Mouse (Mus musculus) embryonic facial prominence, embryonic 12.5 days (tissue): ENCODE measurements around the gene Armh3. TPM values are rescaled to one million over a fixed set of nuclear protein-coding genes. Genes with fewer than 3 reads are reported as not detected.

ENCODE experiments used
- ATAC-seq: fragments of 200-750 bp; cut with Nextera tagmentation; 2 replicates; pipeline ENCODE4 v1.8.0; 2017; ENCODE audit not compliant: insufficient number of reproducible peaks, insufficient read depth, low FRiP score, low TSS enrichment
- H3K27ac ChIP-seq: fragments of 300-500 bp; sonication (generic); 2 replicates; pipeline ENCODE4 v1.5.1; 2016; ENCODE audit warnings: mild to moderate bottlenecking
- H3K27me3 ChIP-seq: fragments of 300-500 bp; sonication (generic); 2 replicates; pipeline ENCODE4 v1.6.1; 2016; ENCODE audit warnings: mild to moderate bottlenecking, moderate library complexity
- H3K36me3 ChIP-seq: fragments of 300-500 bp; sonication (generic); 2 replicates; pipeline ENCODE4 v1.6.1; 2016; ENCODE audit warnings: mild to moderate bottlenecking
- H3K4me1 ChIP-seq: fragments of 300-500 bp; sonication (generic); 2 replicates; pipeline ENCODE4 v1.6.1; 2016
- H3K4me2 ChIP-seq: fragments of 300-500 bp; sonication (generic); replicated peaks from 2 replicates; pipeline ENCODE4 v1.6.1; 2016; ENCODE audit warnings: mild to moderate bottlenecking, moderate library complexity
- H3K4me3 ChIP-seq: fragments of 300-500 bp; sonication (generic); 2 replicates; pipeline ENCODE4 v1.5.1; 2016; ENCODE audit warnings: mild to moderate bottlenecking
- H3K9ac ChIP-seq: fragments of 300-500 bp; sonication (generic); 2 replicates; pipeline ENCODE4 v1.6.1; 2016; ENCODE audit warnings: mild to moderate bottlenecking, moderate library complexity
- H3K9me3 ChIP-seq: fragments of 300-500 bp; sonication (generic); 2 replicates; pipeline ENCODE4 v1.6.1; 2016; ENCODE audit warnings: mild to moderate bottlenecking, moderate library complexity
- WGBS: fragments of 180-500 bp; shearing (Covaris S2); methylation state at CpG from one replicate; pipeline ENCODE4 v1.1.7; 2016; 5-methylcytosine and 5-hydroxymethylcytosine counted together
- polyA plus RNA-seq: library from polyadenylated mRNA; unstranded; fragments of >200 nt; fragmentation: Nextera tagmentation; extraction: Ambion mirVana; gene quantifications from 2 replicates; pipeline ENCODE4 v1.2.1, GENCODE M21; 2016

The Armh3 gene
- polyA plus RNA-seq, result 20.0 and 21.5 TPM in 2 replicates

DNA sequence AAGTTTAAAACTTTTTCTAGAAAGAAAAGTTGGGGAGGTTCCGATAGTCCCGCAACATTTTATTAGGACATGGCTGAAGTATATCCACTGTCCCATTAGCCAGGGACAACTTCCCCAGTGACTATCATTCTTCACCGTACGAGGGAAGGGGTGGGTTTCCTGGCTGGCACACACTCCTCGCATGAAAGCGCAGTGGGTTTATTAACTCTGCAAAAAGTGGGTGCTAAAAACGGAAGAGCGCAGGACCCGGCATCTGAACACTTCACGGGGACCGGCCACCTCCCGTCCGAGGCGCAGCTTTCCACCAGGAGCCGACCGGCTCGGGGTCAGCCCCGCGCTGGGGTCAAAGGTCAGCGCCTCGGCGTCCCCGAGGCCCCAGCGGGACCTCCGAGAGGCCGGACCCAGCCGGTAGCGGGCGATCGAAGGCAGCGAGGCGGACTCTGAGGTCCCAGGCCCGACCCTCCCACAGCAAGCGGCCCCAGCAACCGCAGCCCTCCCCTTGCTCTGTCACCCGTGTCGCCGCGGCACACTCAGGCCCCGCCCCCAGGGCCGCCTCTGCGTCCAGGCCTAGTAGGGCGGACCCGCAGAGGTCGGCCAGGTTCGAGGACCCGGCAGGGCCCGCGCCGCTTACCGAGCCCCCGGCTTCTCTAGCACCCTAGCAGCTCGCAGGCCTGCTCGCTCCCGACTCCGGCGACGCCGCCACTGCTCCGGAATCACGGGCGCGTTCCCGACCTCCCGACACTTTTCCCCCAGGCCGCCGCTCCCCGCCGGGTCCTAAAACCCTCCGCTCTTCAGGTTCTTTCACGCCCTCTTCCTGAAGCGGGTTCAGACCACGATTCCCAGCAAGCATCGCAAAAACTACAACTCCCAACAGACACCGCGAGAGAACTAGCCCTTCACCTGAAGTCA is at the start of gene Armh3:
Gene Armh3, minus strand, starts transcription at position 704 of the 909 bp plus-strand sequence.
- Histone ChIP-seq H3K27me3 (no peaks in the 10 kb centered on the region), H3K4me2 (peak within 1 kb of the TSS; percentile 56), H3K4me1 (peaks cover 3% of the 10 kb centered on the region; the same call in 1 of the 2 replicates), H3K36me3 (no peaks in the 10 kb centered on the region), H3K4me3 (peak within 1 kb of the TSS; percentile 91), H3K9me3 (no peaks in the 10 kb centered on the region), H3K9ac (peak within 1 kb of the TSS; percentile 91), H3K27ac (peak within 1 kb of the TSS; percentile 94)
- ATAC-seq, result peak; percentile 87
- WGBS, result 1% methylated on average over 76 of the region's 76 CpGs

DNA sequence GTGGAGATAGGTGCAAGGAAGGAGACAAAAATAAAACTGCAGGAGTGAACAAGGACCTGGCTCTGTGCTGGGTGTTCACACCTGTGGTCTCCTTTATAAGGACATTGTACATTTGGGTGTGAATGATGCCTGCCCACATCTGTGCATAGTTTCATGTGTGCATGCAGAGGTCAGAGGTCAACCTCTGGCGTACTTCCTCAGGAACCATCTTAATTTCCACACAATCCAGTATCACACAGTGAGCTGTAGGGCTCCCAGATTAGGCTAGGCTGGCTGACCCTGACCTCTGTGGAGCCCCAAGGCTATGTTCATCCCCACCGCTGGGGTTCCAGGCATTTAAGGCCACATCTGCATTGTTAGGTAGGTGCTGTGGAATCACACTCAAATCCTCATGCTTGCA is 49.1 kb upstream of the Armh3 start:
- WGBS, result 23% methylated on average over 2 of the region's 2 CpGs
- Histone ChIP-seq H3K9me3 (no peaks in the 10 kb centered on the region), H3K4me2 (no peak overlapping the region), H3K27me3 (no peaks in the 10 kb centered on the region), H3K4me3 (no peak overlapping the region), H3K27ac (no peak overlapping the region), H3K36me3 (no peaks in the 10 kb centered on the region), H3K9ac (no peak overlapping the region), H3K4me1 (peaks cover 29% of the 10 kb centered on the region)
- no peak for ATAC-seq

DNA sequence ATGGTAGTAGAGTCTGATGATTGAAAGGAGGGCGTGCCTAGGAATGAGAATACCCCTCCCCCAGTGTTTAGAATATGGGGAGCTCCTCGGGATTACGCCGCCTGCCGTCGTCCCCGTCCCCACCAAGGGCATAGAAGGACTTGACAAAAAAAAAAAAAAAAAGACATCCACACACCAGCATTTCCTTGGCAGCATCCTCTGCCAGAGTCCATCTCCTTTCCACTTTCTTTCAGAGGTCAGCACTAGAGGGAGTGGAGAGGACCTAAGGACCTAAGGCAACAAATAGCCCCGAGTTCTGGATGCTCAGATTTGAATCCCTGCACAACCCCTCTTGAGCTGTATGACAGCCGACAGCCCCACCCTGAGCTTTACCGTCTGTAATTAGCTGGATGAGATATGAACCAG is 48.3 kb upstream of the Armh3 start:
- no peaks in the 10 kb centered on the region for H3K27me3 ChIP-seq
- H3K27ac ChIP-seq, result peak overlapping the region; percentile 99
- ATAC-seq, result no peak
- H3K36me3 ChIP-seq, result no peaks in the 10 kb centered on the region
- WGBS, result 4% methylated on average over 10 of the region's 10 CpGs
- no peak overlapping the region for H3K9ac ChIP-seq
- peak overlapping the region; percentile 86 for H3K4me2 ChIP-seq
- no peak overlapping the region for H3K4me3 ChIP-seq
- H3K9me3 ChIP-seq, result no peaks in the 10 kb centered on the region
- peaks cover 37% of the 10 kb centered on the region for H3K4me1 ChIP-seq

DNA sequence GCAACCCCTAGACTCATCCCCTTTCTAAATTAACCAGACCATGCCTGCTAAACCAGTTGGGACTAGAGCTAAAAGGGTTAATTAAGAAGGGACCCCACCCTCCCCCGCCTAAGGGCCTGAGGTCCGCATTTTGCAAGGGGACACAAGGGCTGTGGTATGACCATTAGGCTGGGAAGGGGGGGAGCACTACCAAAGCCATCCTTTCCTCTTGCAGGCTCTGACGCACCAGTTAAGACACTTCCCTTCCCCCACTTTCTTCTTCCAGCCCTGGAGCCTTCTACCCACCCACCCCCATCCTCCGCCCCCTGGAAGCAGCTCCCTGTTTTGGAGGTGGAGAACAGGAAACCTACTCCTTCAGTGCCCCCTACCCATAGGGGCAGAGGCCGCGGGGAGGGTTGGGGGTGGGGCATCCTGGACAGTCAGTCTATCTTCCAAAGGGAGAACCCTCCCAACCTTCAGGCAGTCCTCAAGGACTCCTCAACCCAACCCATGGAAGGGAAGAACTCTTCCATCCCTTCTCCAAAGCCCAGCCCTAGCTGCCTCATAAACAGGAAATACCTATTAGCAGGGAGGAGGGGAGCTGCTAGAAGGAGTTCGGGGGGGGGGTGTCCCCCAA is 47.5 kb upstream of the Armh3 start:
- Histone ChIP-seq H3K36me3 (no peaks in the 10 kb centered on the region), H3K4me2 (peak overlapping the region; percentile 86)

DNA sequence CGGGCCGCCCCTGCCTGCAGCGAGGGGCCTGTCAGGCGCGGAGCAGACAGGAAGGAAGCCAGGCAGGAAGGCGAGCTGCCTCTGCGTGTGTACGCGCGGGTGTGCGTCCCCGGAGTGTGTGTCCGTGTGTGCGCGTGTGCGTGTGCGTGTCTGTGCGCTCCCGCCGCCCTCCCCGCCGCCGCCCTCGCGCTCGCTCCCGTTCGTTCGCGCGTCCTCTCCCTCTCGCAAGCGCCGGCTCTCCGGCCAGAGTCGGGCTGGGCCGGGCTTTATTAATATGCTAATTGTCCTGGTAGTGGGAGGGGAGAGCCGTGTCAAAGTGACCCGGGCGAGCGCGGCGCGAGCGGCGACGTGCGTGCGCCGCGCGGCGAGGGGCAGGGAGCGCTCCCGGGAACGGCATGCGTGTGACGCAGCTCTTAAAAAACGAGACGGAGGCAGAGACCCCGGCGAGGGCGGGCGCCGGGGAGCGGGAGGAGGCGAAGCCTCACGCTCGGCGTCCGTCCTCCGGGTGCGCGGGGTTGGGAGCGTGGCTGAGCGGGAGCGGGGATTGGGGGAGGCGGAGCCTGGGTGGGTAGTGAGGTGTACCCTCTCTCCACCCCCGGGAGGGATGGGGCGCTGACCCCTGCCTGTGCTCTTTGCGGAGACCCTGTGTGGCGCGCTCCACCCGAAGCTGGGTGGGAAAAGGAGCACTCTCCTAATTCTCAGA is 46.9 kb upstream of the Armh3 start, which contains the start of gene Ldb1:
Gene Ldb1, minus strand, starts transcription at position 222 of the 703 bp plus-strand sequence.
- H3K27ac ChIP-seq, result peak within 1 kb of the TSS; percentile 99
- no peaks in the 10 kb centered on the region for H3K36me3 ChIP-seq
- no peaks in the 10 kb centered on the region for H3K9me3 ChIP-seq
- H3K9ac ChIP-seq, result peak within 1 kb of the TSS; percentile 99
- peaks cover 52% of the 10 kb centered on the region for H3K4me1 ChIP-seq
- H3K4me2 ChIP-seq, result peak within 1 kb of the TSS; percentile 86
- peak within 1 kb of the TSS; percentile 94 for H3K4me3 ChIP-seq
- peak; percentile 48 for ATAC-seq
- no peaks in the 10 kb centered on the region for H3K27me3 ChIP-seq
- under 1% methylated on average over 78 of the region's 84 CpGs for WGBS

More for the DNA sequence above, 47.5 kb upstream of the Armh3 start:
- no peaks in the 10 kb centered on the region for H3K9me3 ChIP-seq
- H3K4me1 ChIP-seq, result peaks cover 45% of the 10 kb centered on the region
- WGBS, result 0% methylated on average over 7 of the region's 7 CpGs
- H3K4me3 ChIP-seq, result peak overlapping the region; percentile 94
- peak overlapping the region; percentile 99 for H3K27ac ChIP-seq
- peak; percentile 25; the same call in 1 of the 2 replicates for ATAC-seq
- H3K9ac ChIP-seq, result peak overlapping the region; percentile 99
- H3K27me3 ChIP-seq, result no peaks in the 10 kb centered on the region

DNA sequence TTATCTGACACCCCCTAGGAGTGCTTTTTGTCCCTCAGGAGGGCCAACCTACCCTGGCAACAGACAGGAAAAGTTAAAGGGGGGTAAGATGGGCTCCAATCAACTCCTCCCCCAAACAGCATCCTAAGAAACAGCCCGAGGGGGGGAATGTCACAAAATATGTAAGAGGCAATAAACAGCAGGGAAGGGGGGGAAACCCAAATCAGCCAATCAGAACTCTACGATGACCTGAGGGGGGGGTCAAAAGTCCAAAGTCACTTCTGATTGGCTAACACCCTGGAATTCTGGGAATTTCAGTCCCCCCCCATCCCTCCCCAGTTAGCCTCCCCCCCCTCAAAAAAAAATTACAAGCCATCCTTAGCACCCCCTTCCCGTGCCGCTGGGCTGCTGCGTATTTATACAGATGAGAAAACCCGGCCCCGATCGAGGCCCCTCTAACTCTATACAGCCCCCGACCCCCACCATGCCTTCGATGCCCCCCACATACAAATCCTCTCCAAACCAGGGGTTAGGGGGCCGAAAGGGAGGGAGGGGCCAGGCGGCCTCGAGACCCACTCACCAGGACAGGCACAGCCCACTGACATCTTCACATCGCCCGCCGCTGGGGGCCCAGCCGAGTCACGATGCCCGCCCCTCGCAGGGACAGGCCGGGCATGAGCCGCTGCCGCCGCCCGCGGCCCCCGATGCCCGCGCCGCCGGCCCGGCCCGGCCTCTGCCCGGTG is 46.1 kb upstream of the Armh3 start, which contains the start of gene Pprc1:
Gene Pprc1, plus strand, starts transcription at position 616 of the 722 bp plus-strand sequence.
- no peaks in the 10 kb centered on the region for H3K36me3 ChIP-seq
- peak within 1 kb of the TSS; percentile 99 for H3K27ac ChIP-seq
- peak within 1 kb of the TSS; percentile 94 for H3K4me3 ChIP-seq
- peak within 1 kb of the TSS; percentile 86 for H3K4me2 ChIP-seq
- H3K9ac ChIP-seq, result peak within 1 kb of the TSS; percentile 99
- H3K4me1 ChIP-seq, result peaks cover 56% of the 10 kb centered on the region
- ATAC-seq, result no peak
- H3K9me3 ChIP-seq, result no peaks in the 10 kb centered on the region
- no peaks in the 10 kb centered on the region for H3K27me3 ChIP-seq
- 1% methylated on average over 34 of the region's 34 CpGs for WGBS

DNA sequence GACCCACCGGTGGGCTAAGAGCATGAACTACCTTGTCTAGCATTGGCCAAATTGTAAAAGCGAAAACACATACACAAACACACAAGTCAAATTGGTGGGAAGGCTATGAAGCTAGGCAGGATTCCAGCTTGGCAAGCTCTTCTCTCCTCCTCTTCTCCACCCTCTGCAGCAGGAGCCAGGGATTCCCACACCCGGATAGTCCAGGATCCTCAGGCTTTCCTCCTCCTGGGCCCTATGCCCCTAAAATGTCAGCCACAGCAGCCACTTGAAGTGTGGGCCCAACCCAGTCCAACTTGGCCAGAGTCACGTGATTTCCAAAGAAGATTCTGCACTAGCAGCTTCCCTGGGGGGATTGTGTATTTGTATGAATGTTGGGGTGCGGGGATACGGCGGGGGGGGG is 45.1 kb upstream of the Armh3 start:
- H3K4me1 ChIP-seq, result peaks cover 56% of the 10 kb centered on the region
- WGBS, result 64% methylated on average over 7 of the region's 7 CpGs
- H3K4me3 ChIP-seq, result peak overlapping the region; percentile 94

DNA sequence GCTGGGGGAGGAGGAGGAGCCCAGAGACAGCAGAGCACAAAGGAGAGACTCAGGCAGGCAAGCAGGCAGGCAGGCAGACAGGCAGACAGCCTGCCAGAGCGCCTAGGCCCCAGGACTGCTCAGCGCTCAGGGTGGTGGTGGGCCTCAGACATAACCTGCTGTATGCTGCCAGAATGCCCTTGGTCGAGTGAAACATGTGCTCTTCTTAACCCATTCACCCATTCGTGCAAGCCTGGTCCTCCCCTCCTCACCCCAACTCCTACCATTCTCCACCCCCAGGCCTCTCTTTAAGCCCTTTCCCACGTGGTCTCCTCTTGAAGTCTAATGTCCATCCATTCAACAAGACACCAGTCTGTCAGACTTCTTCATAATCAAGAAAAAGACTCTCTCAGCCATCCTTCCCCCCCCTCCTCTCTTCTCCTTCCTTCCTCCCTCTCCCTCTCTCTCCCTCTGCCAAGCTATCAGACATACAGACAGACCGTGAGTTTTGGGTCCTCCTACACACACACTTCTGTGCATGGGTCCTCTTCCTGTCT is 44.3 kb upstream of the Armh3 start:
- H3K4me1 ChIP-seq, result peaks cover 62% of the 10 kb centered on the region
- H3K9me3 ChIP-seq, result no peaks in the 10 kb centered on the region
- no peaks in the 10 kb centered on the region for H3K27me3 ChIP-seq
- peak overlapping the region; percentile 86 for H3K4me2 ChIP-seq
- WGBS, result 3% methylated on average over 6 of the region's 6 CpGs
- H3K4me3 ChIP-seq, result peak overlapping the region; percentile 94
- peak; percentile 32; the same call in 1 of the 2 replicates for ATAC-seq
- H3K27ac ChIP-seq, result peak overlapping the region; percentile 99
- H3K36me3 ChIP-seq, result no peaks in the 10 kb centered on the region
- H3K9ac ChIP-seq, result peak overlapping the region; percentile 62

More for the DNA sequence above, 45.1 kb upstream of the Armh3 start:
- ATAC-seq, result no peak
- peak overlapping the region; percentile 86 for H3K4me2 ChIP-seq
- no peaks in the 10 kb centered on the region for H3K9me3 ChIP-seq
- H3K36me3 ChIP-seq, result no peaks in the 10 kb centered on the region
- no peaks in the 10 kb centered on the region for H3K27me3 ChIP-seq
- peak overlapping the region; percentile 99; the same call in 1 of the 2 replicates for H3K9ac ChIP-seq
- H3K27ac ChIP-seq, result peak overlapping the region; percentile 99

DNA sequence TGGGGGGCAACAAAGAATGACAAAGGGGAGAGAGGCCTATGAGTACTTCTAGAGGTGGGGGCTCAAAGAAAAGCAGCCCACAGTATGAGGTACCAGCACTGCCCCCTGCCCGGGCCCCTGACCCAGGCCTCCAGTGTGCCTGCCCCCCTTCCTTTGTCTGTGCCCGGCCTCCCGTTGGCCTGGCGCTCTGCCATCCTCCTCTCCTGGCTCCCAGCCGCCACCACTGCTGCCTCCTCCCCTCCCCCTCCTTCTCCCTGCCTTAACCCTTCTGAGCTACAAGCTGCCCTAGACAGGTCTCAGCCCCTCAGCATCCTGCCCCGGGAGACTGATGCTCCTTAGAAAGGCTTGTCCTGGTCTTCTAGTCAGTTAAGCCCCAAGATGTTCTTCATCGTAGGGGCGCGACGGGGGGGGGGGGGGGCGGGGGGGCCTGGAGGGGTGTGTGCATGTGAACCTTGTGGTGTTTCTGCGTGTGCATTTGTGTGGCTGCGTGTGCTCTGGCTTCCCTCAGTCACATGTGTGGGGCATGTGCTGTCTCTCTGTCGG is 43.7 kb upstream of the Armh3 start:
- Histone ChIP-seq H3K9ac (peak overlapping the region; percentile 62), H3K4me3 (peak overlapping the region; percentile 94), H3K27ac (peak overlapping the region; percentile 99), H3K27me3 (no peaks in the 10 kb centered on the region), H3K4me1 (peaks cover 67% of the 10 kb centered on the region), H3K36me3 (no peaks in the 10 kb centered on the region), H3K4me2 (peak overlapping the region; percentile 86), H3K9me3 (no peaks in the 10 kb centered on the region)
- 0% methylated on average over 13 of the region's 14 CpGs for WGBS
- peak; percentile 76 for ATAC-seq

DNA sequence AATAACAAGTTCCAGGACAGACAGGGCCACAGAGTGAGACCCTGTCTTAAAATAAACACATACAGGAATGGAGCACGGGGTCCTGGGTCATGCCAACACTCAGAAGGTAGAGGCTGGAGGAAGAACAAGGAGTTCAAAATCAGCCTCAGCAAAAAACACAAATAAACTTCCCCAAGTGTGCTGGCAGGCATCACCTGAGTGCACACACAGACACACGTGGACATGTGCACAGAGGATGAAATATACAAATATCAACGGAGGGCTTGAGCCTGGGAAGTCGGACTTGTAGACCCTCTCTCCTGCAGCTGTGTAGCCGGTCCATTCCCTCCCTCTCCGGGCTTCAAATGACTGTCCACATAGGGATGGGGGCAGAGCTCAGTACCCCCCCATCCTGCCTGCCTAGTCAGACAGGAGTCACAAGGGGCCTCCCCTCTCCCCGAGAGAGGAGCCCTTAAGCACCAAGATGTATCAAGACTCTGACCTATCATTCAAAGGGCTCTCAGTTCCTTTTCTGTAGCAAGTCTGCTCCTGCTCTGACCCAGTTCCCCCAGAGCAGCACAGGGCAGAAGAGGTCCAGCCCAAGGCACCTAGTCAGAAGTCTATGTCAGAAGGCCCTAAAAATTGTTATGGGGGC is 43.1 kb upstream of the Armh3 start:
- Histone ChIP-seq H3K9ac (peak overlapping the region; percentile 62), H3K36me3 (peaks cover 3% of the 10 kb centered on the region), H3K4me1 (peaks cover 67% of the 10 kb centered on the region), H3K4me2 (peak overlapping the region; percentile 86), H3K27me3 (no peaks in the 10 kb centered on the region), H3K27ac (peak overlapping the region; percentile 99), H3K9me3 (no peaks in the 10 kb centered on the region), H3K4me3 (peak overlapping the region; percentile 94)
- 0 out of 2 replicates have a peak, but pooled peaks have one; percentile 0 for ATAC-seq
- WGBS, result 11% methylated on average over 7 of the region's 7 CpGs
